17 mouse cellular contexts compared by ENCODE assay signal in the genomic region with DNA sequence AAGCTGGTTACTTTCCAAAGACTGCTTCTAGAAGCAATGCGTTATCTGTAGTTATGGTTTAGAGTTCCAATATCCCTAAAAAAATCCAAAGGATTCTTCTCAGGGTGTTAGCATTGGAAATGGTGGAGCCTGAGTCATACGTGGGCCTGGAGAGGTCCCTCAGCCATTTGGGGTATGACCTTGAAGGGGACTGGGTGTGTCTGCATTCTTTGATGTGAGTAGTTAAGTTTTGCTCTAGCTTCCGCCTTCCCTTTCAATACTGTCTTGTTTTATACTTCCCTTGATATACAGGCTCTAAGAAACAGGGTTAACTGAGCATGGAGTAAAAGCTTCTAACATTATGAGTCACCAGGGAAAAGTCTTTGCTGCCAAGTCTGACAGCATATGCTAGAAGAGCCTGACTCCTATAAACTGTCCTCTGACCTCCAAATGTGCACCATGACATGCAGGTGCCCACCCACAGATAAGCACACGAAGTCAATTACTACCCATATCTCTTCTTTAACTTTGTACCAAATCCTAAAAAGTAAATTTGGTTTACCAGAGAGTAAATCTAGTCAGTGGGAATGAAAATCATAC. TPM values are rescaled to one million over a fixed set of nuclear protein-coding genes. Genes with fewer than 3 reads are reported as not detected.
DNase-seq lines count a peak whose midpoint lies in the region; ATAC-seq lines count a peak whose summit lies in the region.
"Had no signal": no experiment of that assay in that cellular context is flagged by ENCODE, and none has a peak within 500 bp of the region (broad histone marks: within the 10 kb centered on the region; RNA-seq: fewer than 3 reads in every experiment).

No protein-coding gene starts in this region.

- DNase-seq in adrenal gland, adult 8-10 months: peak; percentile 3
- DNase-seq in adrenal gland, postnatal 25 days: no peak
- DNase-seq in 3134 (ENCODE audit: extremely low read depth, insufficient read length, low spot score): peak; percentile 58
- peak; percentile 71 for DNase-seq in NIH3T3 (ENCODE audit: low read depth)
- DNase-seq in layer of hippocampus, postnatal 25 days (ENCODE audit: extremely low spot score in 1 of 2, low spot score in 1 of 2): no peak
- DNase-seq: gastrocnemius, adult 2 months; heart, postnatal 36 days; kidney, adult 9 months; lung, postnatal 14 days; thymus, postnatal 25 days had no signal

- H3K4me1 ChIP-seq in brown adipose tissue, adult 24 weeks (ENCODE audit: control insufficient read depth, insufficient read depth, insufficient read length, low read length): peaks cover 2% of the 10 kb centered on the region; the same call in 1 of the 2 replicates
- H3K4me1 ChIP-seq: midbrain, embryonic 13.5 days had no signal

- no peak for ATAC-seq in megakaryocyte, adult 5-6 weeks (ENCODE audit: poor library complexity, severe bottlenecking)
- ATAC-seq in erythroblast, adult 5-6 weeks (replicated peaks; ENCODE audit: low FRiP score, poor library complexity, severe bottlenecking): no peak
- ATAC-seq: forebrain, embryonic 14.5 days; hindbrain, postnatal 0 days; liver, embryonic 12.5 days; midbrain, embryonic 13.5 days had no signal

- peak overlapping the region; percentile 42; the same call in 1 of the 2 replicates for H3K27ac ChIP-seq in brown adipose tissue, adult 24 weeks (replicated peaks; ENCODE audit: low read depth, low read length)
- H3K27ac ChIP-seq: gastrocnemius, adult 2 months; hindbrain, postnatal 0 days; liver, embryonic 12.5 days; midbrain, embryonic 13.5 days had no signal

- no peak overlapping the region for H3K4me3 ChIP-seq in brown adipose tissue, adult 24 weeks (ENCODE audit: insufficient read depth, low read depth, low read length)
- H3K4me3 ChIP-seq: gastrocnemius, adult 2 months; liver, embryonic 12.5 days; midbrain, embryonic 13.5 days had no signal

RNA-seq across cellular contexts. Expression of a gene that starts 32.3 kb away (rescaled TPM):
- 10 to 100 TPM; 78.4 to 95.2 (median 88.5) TPM for total RNA-seq in adrenal gland, adult 8-10 months (2022)
- total RNA-seq in adrenal gland, postnatal 25 days (2021): 66.7 and 75.0 TPM in 2 replicates
- 48.3 and 76.1 TPM in 2 replicates for polyA plus RNA-seq in brown adipose tissue, adult 24 weeks (2012; ENCODE audit: insufficient read depth, insufficient read length, missing spikeins)
- 79.4 and 91.9 TPM in 2 replicates for total RNA-seq in megakaryocyte, adult 5-6 weeks (2015)
- total RNA-seq in megakaryocyte, adult 5-6 weeks (2017): 42.1 and 42.3 TPM in 2 replicates
- total RNA-seq in erythroblast, adult 5-6 weeks (2015; ENCODE audit: low replicate concordance): 90.5 and 111 TPM in 2 replicates
- total RNA-seq in erythroblast, adult 5-6 weeks (2017; ENCODE audit: low replicate concordance): 74.7 and 81.4 TPM in 2 replicates
- total RNA-seq in layer of hippocampus, postnatal 25 days (2021): 100 to 1,000 TPM; 132 to 140 TPM

RNA-seq across cellular contexts. Expression of a gene that starts 51.0 kb away (rescaled TPM):
- total RNA-seq in adrenal gland, adult 8-10 months (2022): 1,000 to 10,000 TPM in 1 of 4 experiments, 100 to 1,000 TPM in 3; 516 to 1,227 (median 754) TPM
- total RNA-seq in adrenal gland, postnatal 25 days (2021): 728 and 886 TPM in 2 replicates
- 571 and 594 TPM in 2 replicates for polyA plus RNA-seq in brown adipose tissue, adult 24 weeks (2012; ENCODE audit: insufficient read depth, insufficient read length, missing spikeins)
- 592 and 616 TPM in 2 replicates for total RNA-seq in megakaryocyte, adult 5-6 weeks (2015)
- total RNA-seq in megakaryocyte, adult 5-6 weeks (2017): 102 and 104 TPM in 2 replicates
- total RNA-seq in erythroblast, adult 5-6 weeks (2015; ENCODE audit: low replicate concordance): 202 and 209 TPM in 2 replicates
- total RNA-seq in erythroblast, adult 5-6 weeks (2017; ENCODE audit: low replicate concordance): 33.8 and 49.8 TPM in 2 replicates
- total RNA-seq in layer of hippocampus, postnatal 25 days (2021): 100 to 1,000 TPM; 530 to 583 TPM

Comparison
In these comparisons a context has a peak if more than half of its experiments do, and no peak if none do; other contexts are left out.
1. DNase-seq: peak in adrenal gland, adult 8-10 months (single experiment), 3134 (single experiment) and NIH3T3 (single experiment); none in adrenal gland, postnatal 25 days (single experiment) and layer of hippocampus, postnatal 25 days (0 of 2).